Mouse (Mus musculus): Measurements from ENCODE around the gene Pla2g5. TPM values are rescaled to one million over a fixed set of nuclear protein-coding genes. Genes with fewer than 3 reads are reported as not detected.
A peak's percentile ranks its signal among the peaks of the same experiment; 100 is the strongest.

Gene Pla2g5
- polyA plus RNA-seq, 1 experiment from 2014 or later: 0.79 TPM

GRCm38 (mm10) chr4:138755439-138755838 is 107.8 kb downstream of the Pla2g5 start:
- peaks cover 4% of the 10 kb centered on the region for H3K4me1 ChIP-seq (ENCODE audit: control insufficient read depth, insufficient read depth, low read length)
- no peak overlapping the region for H3K4me3 ChIP-seq (ENCODE audit: low read depth, low read length)
- no peaks in the 10 kb centered on the region for H3K27me3 ChIP-seq (ENCODE audit: control insufficient read depth, insufficient read depth, low read depth, low read length)
- no peak for ATAC-seq
- H3K9ac ChIP-seq (ENCODE audit: low read depth, low read length): 0 out of 2 replicates have a peak overlapping the region, but pooled peaks have one; percentile 32
- no peak overlapping the region for H3K4me2 ChIP-seq (ENCODE audit: low read length)
- H3K36me3 ChIP-seq (ENCODE audit: control insufficient read depth, insufficient read depth, low read length): no peaks in the 10 kb centered on the region
- 51% methylated on average over 4 of the region's 4 CpGs for WGBS
- no peaks in the 10 kb centered on the region for H3K9me3 ChIP-seq (replicated peaks; ENCODE audit: control insufficient read depth, low read length, poor library complexity, severe bottlenecking)
- no peak overlapping the region for H3K27ac ChIP-seq (ENCODE audit: low read length)

DNA sequence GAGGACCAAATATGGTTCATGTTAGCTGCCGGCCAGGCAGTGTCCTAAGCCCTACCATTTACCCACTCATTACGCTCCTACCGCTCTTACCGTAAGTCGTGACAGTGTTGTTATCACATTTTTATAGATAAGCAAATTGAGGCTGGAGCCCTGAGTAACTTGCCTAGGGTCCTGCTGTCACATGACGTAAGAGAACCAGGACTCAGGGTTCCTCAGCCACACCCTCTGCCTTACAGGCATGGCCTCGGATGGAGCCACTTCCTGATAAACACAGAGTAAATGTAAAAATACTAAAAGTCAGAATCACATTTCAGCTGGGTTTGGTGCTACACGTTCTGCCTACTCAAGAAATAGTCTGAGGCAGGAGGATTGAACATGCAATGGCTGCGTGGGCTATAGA is 108.8 kb downstream of the Pla2g5 start:
- Histone ChIP-seq H3K4me2 (ENCODE audit: low read length) (no peak overlapping the region), H3K36me3 (ENCODE audit: control insufficient read depth, insufficient read depth, low read length) (no peaks in the 10 kb centered on the region), H3K9ac (ENCODE audit: low read depth, low read length) (no peak overlapping the region), H3K27me3 (ENCODE audit: control insufficient read depth, insufficient read depth, low read depth, low read length) (no peaks in the 10 kb centered on the region), H3K4me1 (ENCODE audit: control insufficient read depth, insufficient read depth, low read length) (peaks cover 4% of the 10 kb centered on the region), H3K9me3 (replicated peaks; ENCODE audit: control insufficient read depth, low read length, poor library complexity, severe bottlenecking) (no peaks in the 10 kb centered on the region), H3K27ac (ENCODE audit: low read length) (no peak overlapping the region), H3K4me3 (ENCODE audit: low read depth, low read length) (no peak overlapping the region)
- no peak for ATAC-seq
- 85% methylated on average over 9 of the region's 9 CpGs for WGBS

GRCm38 (mm10) chr4:138753608-138754007 is 109.7 kb downstream of the Pla2g5 start:
- H3K9ac ChIP-seq (ENCODE audit: low read depth, low read length): no peak overlapping the region
- no peaks in the 10 kb centered on the region for H3K27me3 ChIP-seq (ENCODE audit: control insufficient read depth, insufficient read depth, low read depth, low read length)
- no peak overlapping the region for H3K27ac ChIP-seq (ENCODE audit: low read length)
- no peaks in the 10 kb centered on the region for H3K36me3 ChIP-seq (ENCODE audit: control insufficient read depth, insufficient read depth, low read length)
- WGBS: 79% methylated on average over 3 of the region's 3 CpGs
- H3K9me3 ChIP-seq (replicated peaks; ENCODE audit: control insufficient read depth, low read length, poor library complexity, severe bottlenecking): no peaks in the 10 kb centered on the region
- H3K4me3 ChIP-seq (ENCODE audit: low read depth, low read length): no peak overlapping the region
- peaks cover 4% of the 10 kb centered on the region for H3K4me1 ChIP-seq (ENCODE audit: control insufficient read depth, insufficient read depth, low read length)
- no peak overlapping the region for H3K4me2 ChIP-seq (ENCODE audit: low read length)
- ATAC-seq: no peak

DNA sequence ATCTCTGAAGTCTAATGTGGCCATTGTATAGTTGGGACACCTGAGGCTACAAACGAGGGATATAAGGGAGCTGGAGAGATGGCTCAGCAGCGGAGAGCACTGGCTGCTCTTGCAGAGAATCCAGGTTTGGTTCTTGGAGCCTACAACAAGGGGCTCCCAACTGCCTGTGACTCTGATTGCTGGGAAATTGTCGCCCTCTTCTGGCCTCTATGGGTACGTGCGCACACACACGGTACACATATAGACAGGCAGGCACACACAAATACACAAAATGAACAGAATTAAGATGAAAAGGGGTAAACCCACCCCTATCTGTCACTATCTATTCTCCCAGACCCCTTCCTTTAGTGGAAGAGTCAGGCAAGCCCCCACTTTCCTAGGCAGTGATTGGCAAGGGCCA is 110.7 kb downstream of the Pla2g5 start:
- H3K4me1 ChIP-seq (ENCODE audit: control insufficient read depth, insufficient read depth, low read length): peaks cover 11% of the 10 kb centered on the region
- H3K27ac ChIP-seq (ENCODE audit: low read length): no peak overlapping the region
- no peak for ATAC-seq
- WGBS: 93% methylated on average over 6 of the region's 6 CpGs
- H3K36me3 ChIP-seq (ENCODE audit: control insufficient read depth, insufficient read depth, low read length): no peaks in the 10 kb centered on the region
- H3K4me2 ChIP-seq (ENCODE audit: low read length): no peak overlapping the region
- H3K9ac ChIP-seq (ENCODE audit: low read depth, low read length): no peak overlapping the region
- no peak overlapping the region for H3K4me3 ChIP-seq (ENCODE audit: low read depth, low read length)
- H3K27me3 ChIP-seq (ENCODE audit: control insufficient read depth, insufficient read depth, low read depth, low read length): no peaks in the 10 kb centered on the region
- no peaks in the 10 kb centered on the region for H3K9me3 ChIP-seq (replicated peaks; ENCODE audit: control insufficient read depth, low read length, poor library complexity, severe bottlenecking)

Other genes with a start within 250 kb of the Pla2g5 start
- 2.3 and 2.8 TPM in 2 replicates for gene Vwa5b1, start 227.6 kb downstream of the Pla2g5 start, polyA plus RNA-seq (2015; fragmentation: Nextera tagmentation; extraction: Ambion mirVana)
- gene Pla2g2c, start 138.7 kb downstream of the Pla2g5 start, polyA plus RNA-seq (2015; fragmentation: Nextera tagmentation; extraction: Ambion mirVana): 0.25 and 0.30 TPM in 2 replicates
- gene Ubxn10, start 126.3 kb downstream of the Pla2g5 start, polyA plus RNA-seq (2015; fragmentation: Nextera tagmentation; extraction: Ambion mirVana): 4.7 and 5.4 TPM in 2 replicates
- 0.11 TPM in 1 of 2 replicates, not detected in the other for gene Pla2g2f, start 105.9 kb downstream of the Pla2g5 start, polyA plus RNA-seq (2015; fragmentation: Nextera tagmentation; extraction: Ambion mirVana)
- gene Pla2g2d, start 87.7 kb downstream of the Pla2g5 start, polyA plus RNA-seq (2015; fragmentation: Nextera tagmentation; extraction: Ambion mirVana): 0.20 TPM in 1 of 2 replicates, not detected in the other
- not detected in 2 replicates for gene Gm13030, start 10.5 kb upstream of the Pla2g5 start, polyA plus RNA-seq (2015; fragmentation: Nextera tagmentation; extraction: Ambion mirVana)
- gene Pla2g2e, start 14.5 kb upstream of the Pla2g5 start, polyA plus RNA-seq (2015; fragmentation: Nextera tagmentation; extraction: Ambion mirVana): not detected in 2 replicates
- 2.3 and 2.4 TPM in 2 replicates for gene Otud3, start 50.5 kb upstream of the Pla2g5 start, polyA plus RNA-seq (2015; fragmentation: Nextera tagmentation; extraction: Ambion mirVana)
- gene Rnf186, start 103.6 kb upstream of the Pla2g5 start, polyA plus RNA-seq (2015; fragmentation: Nextera tagmentation; extraction: Ambion mirVana): not detected in 2 replicates
- gene Tmco4, start 109.4 kb upstream of the Pla2g5 start, polyA plus RNA-seq (2015; fragmentation: Nextera tagmentation; extraction: Ambion mirVana): 0.62 and 0.84 TPM in 2 replicates
- 0.30 and 0.51 TPM in 2 replicates for gene Htr6, start 212.1 kb upstream of the Pla2g5 start, polyA plus RNA-seq (2015; fragmentation: Nextera tagmentation; extraction: Ambion mirVana)
- gene Nbl1, start 229.5 kb upstream of the Pla2g5 start, polyA plus RNA-seq (2015; fragmentation: Nextera tagmentation; extraction: Ambion mirVana): 28.7 and 30.6 TPM in 2 replicates

Data from midbrain, embryonic 16.5 days (tissue).